Mouse (Mus musculus) forelimb bud, embryonic 11.5 days (tissue): ENCODE data around the gene Foxi2.

Experiments
- DNase-seq: peaks from one replicate; pipeline ENCODE4 v3.0.0-alpha.2; 2012; ENCODE audit warnings: low read depth, low spot score

The Foxi2 gene

GRCm38 (mm10) chr7:135410237-135410965 is at the start of gene Foxi2:
Gene Foxi2 (plus strand): TSS chr7:135410308.
- no peak for DNase-seq

- no peak for DNase-seq
Measured at GRCm38 (mm10) chr7:135364606-135365005, 45.5 kb upstream of the Foxi2 start.

- no peak for DNase-seq
Measured at GRCm38 (mm10) chr7:135376048-135376447, 34.1 kb upstream of the Foxi2 start.

- DNase-seq, result no peak
Measured at GRCm38 (mm10) chr7:135376932-135377331, 33.2 kb upstream of the Foxi2 start.

- no peak for DNase-seq
Measured at GRCm38 (mm10) chr7:135378331-135378730, 31.8 kb upstream of the Foxi2 start.

- DNase-seq, result no peak
Measured at GRCm38 (mm10) chr7:135389039-135389438, 21.1 kb upstream of the Foxi2 start.

GRCm38 (mm10) chr7:135392949-135393542 is 17.1 kb upstream of the Foxi2 start:
- DNase-seq, result no peak

GRCm38 (mm10) chr7:135394436-135394835 is 15.7 kb upstream of the Foxi2 start:
- no peak for DNase-seq

GRCm38 (mm10) chr7:135395242-135395641 is 14.9 kb upstream of the Foxi2 start:
- no peak for DNase-seq

GRCm38 (mm10) chr7:135397096-135397495 is 13.0 kb upstream of the Foxi2 start:
- no peak for DNase-seq

GRCm38 (mm10) chr7:135397874-135398273 is 12.2 kb upstream of the Foxi2 start:
- no peak for DNase-seq

- DNase-seq, result peak; percentile 80
Measured at GRCm38 (mm10) chr7:135403416-135403815, 6.7 kb upstream of the Foxi2 start.

- no peak for DNase-seq
Measured at GRCm38 (mm10) chr7:135406761-135407160, 3.3 kb upstream of the Foxi2 start.

- DNase-seq, result no peak
Measured at GRCm38 (mm10) chr7:135408501-135408900, 1.6 kb upstream of the Foxi2 start.

- no peak for DNase-seq
Measured at GRCm38 (mm10) chr7:135412357-135412756, 2.2 kb downstream of the Foxi2 start.

- DNase-seq, result no peak
Measured at GRCm38 (mm10) chr7:135428840-135429239, 18.7 kb downstream of the Foxi2 start.

- no peak for DNase-seq
Measured at GRCm38 (mm10) chr7:135430903-135431302, 20.8 kb downstream of the Foxi2 start.

- no peak for DNase-seq
Measured at GRCm38 (mm10) chr7:135443903-135444302, 33.8 kb downstream of the Foxi2 start.

- DNase-seq, result no peak
Measured at GRCm38 (mm10) chr7:135451340-135451739, 41.2 kb downstream of the Foxi2 start.

GRCm38 (mm10) chr7:135452366-135452765 is 42.3 kb downstream of the Foxi2 start:
- no peak for DNase-seq

- peak; percentile 51 for DNase-seq
Measured at GRCm38 (mm10) chr7:135453690-135454089, 43.6 kb downstream of the Foxi2 start.
